In the genomic region with DNA sequence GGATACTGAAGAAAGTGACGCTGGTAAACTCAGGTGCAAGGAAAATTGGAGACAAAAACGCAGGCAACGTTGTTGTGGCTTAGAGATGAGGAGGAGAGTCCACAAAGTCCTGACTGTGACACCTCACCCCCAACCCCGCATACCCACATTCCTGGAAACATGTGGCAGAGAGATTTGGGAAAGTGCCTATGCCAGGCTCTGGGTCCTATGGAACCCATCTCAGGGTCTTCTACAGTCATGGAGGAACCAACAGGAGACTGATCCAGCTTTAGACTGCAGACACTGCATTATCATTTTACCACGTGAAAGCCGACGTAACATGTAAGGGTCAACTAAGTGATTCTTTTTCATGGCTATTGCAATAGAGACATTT, we compare ENCODE assay signal across 9 mouse cellular contexts. TPM values are rescaled to one million over a fixed set of nuclear protein-coding genes. Genes with fewer than 3 reads are reported as not detected.
DNase-seq lines count a peak whose midpoint lies in the region; ATAC-seq lines count a peak whose summit lies in the region.
"Had no signal": no experiment of that assay in that cellular context is flagged by ENCODE, and none has a peak within 500 bp of the region (broad histone marks: within the 10 kb centered on the region; RNA-seq: fewer than 3 reads in every experiment).

No protein-coding gene starts in this region.

- no peak overlapping the region for H3K9ac ChIP-seq in limb, embryonic 13.5 days
- no peak overlapping the region for H3K9ac ChIP-seq in stomach, embryonic 14.5 days (replicated peaks; ENCODE audit: low read depth, low read length)

- no peaks in the 10 kb centered on the region for H3K4me1 ChIP-seq in limb, embryonic 13.5 days
- H3K4me1 ChIP-seq in stomach, embryonic 14.5 days (ENCODE audit: control insufficient read depth, insufficient read depth, low read length): no peaks in the 10 kb centered on the region

- no peak for DNase-seq in frontal cortex, postnatal 10 days (ENCODE audit: low spot score in 2 of 2)
- peak; percentile 3 for DNase-seq in ovary, postnatal 14 days (ENCODE audit: low spot score)
- DNase-seq in ovary, postnatal 10 days (ENCODE audit: low spot score): no peak
- DNase-seq in spleen, adult 18-20 months: no peak
- no peak for DNase-seq in gastrocnemius, adult 18-20 months (ENCODE audit: low spot score)

- no peaks in the 10 kb centered on the region for H3K36me3 ChIP-seq in limb, embryonic 13.5 days
- no peaks in the 10 kb centered on the region for H3K36me3 ChIP-seq in stomach, embryonic 14.5 days (ENCODE audit: control insufficient read depth, insufficient read depth, low read length)

- H3K9me3 ChIP-seq in limb, embryonic 13.5 days: no peaks in the 10 kb centered on the region
- H3K9me3 ChIP-seq in stomach, embryonic 14.5 days (ENCODE audit: control insufficient read depth, low read depth, low read length): no peaks in the 10 kb centered on the region

- peak overlapping the region; percentile 46 for H3K4me3 ChIP-seq in limb, embryonic 13.5 days
- peak overlapping the region; percentile 37; the same call in 1 of the 2 replicates for H3K4me3 ChIP-seq in stomach, embryonic 14.5 days (ENCODE audit: low read depth, low read length)

- no peaks in the 10 kb centered on the region for H3K27me3 ChIP-seq in limb, embryonic 13.5 days
- H3K27me3 ChIP-seq in stomach, embryonic 14.5 days (ENCODE audit: control insufficient read depth, insufficient read depth, low read length): no peaks in the 10 kb centered on the region

- H3K4me2 ChIP-seq in limb, embryonic 13.5 days (replicated peaks): peak overlapping the region; percentile 60
- peak overlapping the region; percentile 42 for H3K4me2 ChIP-seq in stomach, embryonic 14.5 days (replicated peaks; ENCODE audit: low read depth, low read length)

- WGBS in limb, embryonic 13.5 days: 54% methylated on average over 7 of the region's 7 CpGs
- 52% methylated on average over 7 of the region's 7 CpGs for WGBS in stomach, embryonic 14.5 days

- peak; percentile 16; the same call in 1 of the 2 replicates for ATAC-seq in frontal cortex, adult (ENCODE audit: low TSS enrichment)
- ATAC-seq in limb, embryonic 13.5 days (ENCODE audit: low FRiP score, low read depth): 0 out of 2 replicates have a peak, but pooled peaks have one; percentile 19
- ATAC-seq in stomach, embryonic 14.5 days (ENCODE audit: insufficient number of reproducible peaks, insufficient read depth, low FRiP score, low read depth): no peak

- no peak overlapping the region for H3K27ac ChIP-seq in limb, embryonic 13.5 days
- H3K27ac ChIP-seq in stomach, embryonic 14.5 days (ENCODE audit: low read length): no peak overlapping the region

RNA-seq across cellular contexts. Expression of a gene that starts 0.5 kb away (rescaled TPM):
- 2.3 and 2.4 TPM in 2 replicates for polyA plus RNA-seq in limb, embryonic 13.5 days (2015; fragmentation: Nextera tagmentation; extraction: Ambion mirVana)
- polyA plus RNA-seq in stomach, embryonic 14.5 days (2014; fragmentation: Nextera tagmentation; extraction: Ambion mirVana): 2.1 and 3.0 TPM in 2 replicates
- total RNA-seq in gastrocnemius, adult 18-20 months (2021): under 1 TPM; 0.16 to 0.17 TPM

RNA-seq across cellular contexts. Expression of a gene that starts 21.6 kb away (rescaled TPM):
- polyA plus RNA-seq in limb, embryonic 13.5 days (2015; fragmentation: Nextera tagmentation; extraction: Ambion mirVana): not detected in 2 replicates
- polyA plus RNA-seq in stomach, embryonic 14.5 days (2014; fragmentation: Nextera tagmentation; extraction: Ambion mirVana): not detected in 2 replicates
- not detected for total RNA-seq in gastrocnemius, adult 18-20 months (2021)
- polyA plus RNA-seq: spleen, adult 2 months had no signal

RNA-seq across cellular contexts. Expression of a gene that starts 25.8 kb away (rescaled TPM):
- not detected in 2 replicates for polyA plus RNA-seq in limb, embryonic 13.5 days (2015; fragmentation: Nextera tagmentation; extraction: Ambion mirVana)
- not detected in 2 replicates for polyA plus RNA-seq in stomach, embryonic 14.5 days (2014; fragmentation: Nextera tagmentation; extraction: Ambion mirVana)
- total RNA-seq in gastrocnemius, adult 18-20 months (2021): not detected
- polyA plus RNA-seq: spleen, adult 2 months had no signal

RNA-seq across cellular contexts. Expression of a gene that starts 27.7 kb away (rescaled TPM):
- polyA plus RNA-seq in limb, embryonic 13.5 days (2015; fragmentation: Nextera tagmentation; extraction: Ambion mirVana): 5.3 and 6.1 TPM in 2 replicates
- 8.5 and 8.7 TPM in 2 replicates for polyA plus RNA-seq in stomach, embryonic 14.5 days (2014; fragmentation: Nextera tagmentation; extraction: Ambion mirVana)
- total RNA-seq in gastrocnemius, adult 18-20 months (2021): 1 to 10 TPM; 1.3 to 1.6 TPM
